Mouse (Mus musculus) frontal cortex, adult (tissue): ENCODE data around the gene Serinc5.
"Not testable (repeated sequence)": the region's sequence is repeated elsewhere in the genome, so short reads cannot be mapped to it uniquely, and the experiment has no call there.

Experiments used
- ATAC-seq: cut with Nextera tagmentation; 2 replicates; pipeline ENCODE4 v1.9.2; 2017; ENCODE audit warnings: mild to moderate bottlenecking, moderate library complexity, mixed read lengths; ENCODE audit not compliant: low TSS enrichment

The Serinc5 gene

DNA sequence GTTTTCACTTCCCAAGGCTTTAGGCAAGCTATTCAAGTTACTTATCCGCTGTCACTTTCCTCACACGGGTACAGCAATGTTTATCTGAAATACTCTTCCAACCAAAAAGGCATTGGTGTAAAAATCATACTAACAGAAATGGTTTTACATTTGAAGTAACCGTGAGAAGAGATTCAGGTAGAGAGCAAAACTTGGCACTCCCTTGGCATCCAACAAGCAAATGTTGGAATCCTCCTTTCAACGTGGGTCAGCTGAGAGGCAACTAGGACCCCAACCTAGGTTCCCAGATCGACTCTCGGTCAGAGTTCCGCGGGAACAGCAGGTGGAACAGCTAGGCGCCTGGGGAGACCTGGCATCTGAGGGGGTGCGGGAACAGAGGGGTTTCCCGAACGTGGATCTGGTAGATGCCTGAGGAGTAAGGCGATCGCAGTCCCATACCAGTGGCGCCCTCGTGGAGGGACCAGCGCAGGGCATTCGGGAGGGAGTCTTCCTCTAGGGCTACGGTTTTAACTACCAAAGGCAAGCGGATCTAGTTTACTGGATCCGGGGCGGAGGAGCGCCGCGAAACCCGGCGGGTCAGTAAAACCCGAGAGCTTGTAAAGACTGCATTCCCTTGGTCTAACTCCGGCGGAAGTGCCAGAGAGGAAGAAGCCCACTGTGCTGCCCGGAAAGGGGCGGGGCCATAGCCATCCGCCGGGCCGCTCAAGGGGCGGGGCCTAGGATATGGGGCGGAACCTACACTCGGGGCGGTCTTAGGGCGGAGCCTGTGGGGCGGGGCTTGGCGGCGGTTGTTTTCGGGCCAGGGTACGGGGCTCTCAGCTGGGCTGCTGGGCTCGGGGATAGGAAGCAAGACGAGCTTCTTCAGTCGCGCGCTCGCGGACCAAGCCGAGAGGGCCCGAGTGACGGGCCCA lies at the start of gene Serinc5:
Gene Serinc5 (plus strand): TSS at position 781 of the 911 bp plus-strand sequence.
- peak; percentile 87 for ATAC-seq

- no peak for ATAC-seq
Observed at GRCm38 (mm10) chr13:92576072-92576471, 34.8 kb upstream of the Serinc5 start, which contains the start of gene Spz1. TSS of gene Spz1 (minus strand) at chr13:92576172.

GRCm38 (mm10) chr13:92576688-92577087 lies 34.2 kb upstream of the Serinc5 start:
- ATAC-seq = no peak

GRCm38 (mm10) chr13:92578210-92578609 lies 32.7 kb upstream of the Serinc5 start:
- no peak for ATAC-seq

- peak; percentile 86 for ATAC-seq
Observed at GRCm38 (mm10) chr13:92580220-92581043, 30.5 kb upstream of the Serinc5 start.

- no peak for ATAC-seq
Observed at GRCm38 (mm10) chr13:92584094-92584717, 26.7 kb upstream of the Serinc5 start.

DNA sequence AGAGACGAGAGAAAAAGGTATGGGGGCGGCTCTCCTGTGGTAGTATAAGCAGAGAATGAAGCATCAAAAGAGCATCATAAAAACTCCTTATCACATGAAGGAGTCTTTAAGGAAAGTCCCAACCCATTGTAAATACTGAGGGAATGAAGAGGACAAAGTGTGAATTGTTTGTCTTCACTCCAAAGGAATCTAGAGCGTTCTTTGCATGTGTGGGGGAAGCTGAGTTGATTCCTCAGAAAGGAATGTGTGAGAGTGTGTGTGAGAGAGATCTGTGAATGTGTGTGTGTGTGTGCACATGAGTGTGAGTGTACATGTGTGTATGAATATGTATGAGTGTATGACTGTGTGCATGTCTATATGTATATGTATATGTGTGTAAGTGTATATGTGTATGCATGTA lies 22.2 kb upstream of the Serinc5 start:
- no peak for ATAC-seq

- no peak for ATAC-seq
Observed at GRCm38 (mm10) chr13:92589255-92589654, 21.6 kb upstream of the Serinc5 start.

- ATAC-seq = no peak
Observed at GRCm38 (mm10) chr13:92591225-92591624, 19.7 kb upstream of the Serinc5 start.

DNA sequence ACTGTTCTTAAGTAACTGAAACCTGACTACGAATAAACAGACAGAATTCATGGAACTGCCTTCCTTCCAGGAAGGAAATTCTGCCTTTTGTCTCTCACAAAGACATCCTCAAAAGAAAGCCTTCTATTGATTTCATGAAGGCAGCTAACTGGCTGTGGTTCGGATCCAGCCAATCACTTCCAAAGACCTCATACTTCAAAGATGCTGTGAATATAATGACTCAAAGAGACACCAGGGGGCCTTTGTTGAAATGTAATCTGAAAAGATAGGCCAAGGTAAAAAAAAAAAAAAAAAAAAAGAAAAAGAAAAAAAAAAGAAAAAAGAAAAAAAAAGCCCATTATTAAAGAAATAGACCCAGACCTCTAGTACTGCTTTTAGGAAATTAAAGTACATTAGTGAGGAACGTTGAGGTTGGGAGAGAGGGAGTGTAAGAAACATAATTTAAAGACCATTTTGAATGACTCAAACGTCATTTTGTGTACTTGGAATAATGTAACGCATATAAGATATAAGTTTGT lies 18.6 kb upstream of the Serinc5 start:
- no peak for ATAC-seq

DNA sequence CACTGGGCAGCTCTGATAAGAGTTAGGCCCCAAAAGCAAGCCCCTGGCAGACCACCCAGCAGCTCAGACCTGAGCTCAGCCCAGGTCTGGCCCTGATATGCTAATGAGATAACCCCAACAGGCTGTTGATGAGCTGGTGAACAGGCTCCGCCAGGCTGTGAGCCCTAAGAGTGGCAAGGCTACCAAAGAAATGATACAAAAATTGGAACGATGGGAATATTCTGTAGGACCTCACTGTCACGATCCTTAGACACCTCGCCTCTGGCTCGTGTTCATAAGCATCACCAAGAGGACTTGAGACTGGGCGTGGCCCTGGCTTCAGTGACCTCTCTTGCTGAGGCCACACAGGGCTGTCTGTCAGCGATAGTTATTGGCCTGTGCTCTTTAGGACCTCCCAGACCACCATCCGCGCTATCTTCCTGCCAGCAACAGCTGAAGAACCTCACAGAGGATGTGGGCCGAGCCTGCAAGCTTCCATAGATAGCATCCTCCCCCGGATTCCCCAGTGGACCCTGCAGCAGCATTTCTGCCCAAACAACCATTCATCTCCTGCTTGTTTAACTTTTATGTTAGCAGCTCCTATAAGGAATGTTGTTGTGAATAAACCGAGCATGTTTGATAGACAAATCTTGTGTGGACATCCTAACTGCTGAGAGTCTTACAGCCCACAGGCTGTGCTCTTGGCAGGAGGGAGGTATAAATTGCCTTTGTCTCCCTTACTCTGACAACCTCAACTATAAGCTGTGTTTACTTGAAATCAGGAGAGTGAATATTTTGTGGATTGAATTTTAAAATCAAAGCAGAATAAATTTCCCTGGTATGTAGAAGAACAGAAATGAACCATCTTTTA lies 17.9 kb upstream of the Serinc5 start:
- ATAC-seq = peak; percentile 85

DNA sequence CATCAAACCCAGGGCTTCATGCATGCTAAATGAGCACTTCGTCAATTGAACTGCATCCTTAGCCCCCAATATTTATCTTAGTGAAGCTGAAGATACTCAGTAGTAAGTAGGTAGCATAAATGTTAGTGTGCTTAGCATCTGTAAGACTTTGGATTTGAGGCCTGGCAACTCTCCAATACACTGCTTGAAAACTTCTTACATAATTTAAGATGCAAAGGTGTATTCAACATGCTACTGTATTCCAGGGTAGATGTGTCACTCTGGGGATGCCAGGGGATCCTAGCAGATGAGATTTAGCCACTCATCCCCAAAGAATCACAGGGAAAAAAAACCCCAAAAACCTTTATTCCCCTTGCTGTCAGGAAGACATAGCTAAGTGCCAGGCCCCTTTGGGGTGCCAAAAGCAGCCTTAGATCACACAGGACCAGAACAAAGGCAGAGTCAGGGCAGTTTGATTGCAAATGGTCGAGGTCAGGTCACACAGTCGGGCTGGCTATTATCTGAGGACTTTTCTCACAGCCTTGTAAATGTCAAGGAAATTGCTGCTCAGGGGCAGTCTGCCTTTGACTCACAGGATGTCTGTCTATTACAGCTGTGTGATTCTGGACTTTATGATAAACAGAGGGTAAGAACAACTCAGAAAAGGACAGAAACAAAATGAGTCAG lies 17.0 kb upstream of the Serinc5 start:
- ATAC-seq = no peak

GRCm38 (mm10) chr13:92594481-92594880 lies 16.4 kb upstream of the Serinc5 start:
- ATAC-seq = no peak

DNA sequence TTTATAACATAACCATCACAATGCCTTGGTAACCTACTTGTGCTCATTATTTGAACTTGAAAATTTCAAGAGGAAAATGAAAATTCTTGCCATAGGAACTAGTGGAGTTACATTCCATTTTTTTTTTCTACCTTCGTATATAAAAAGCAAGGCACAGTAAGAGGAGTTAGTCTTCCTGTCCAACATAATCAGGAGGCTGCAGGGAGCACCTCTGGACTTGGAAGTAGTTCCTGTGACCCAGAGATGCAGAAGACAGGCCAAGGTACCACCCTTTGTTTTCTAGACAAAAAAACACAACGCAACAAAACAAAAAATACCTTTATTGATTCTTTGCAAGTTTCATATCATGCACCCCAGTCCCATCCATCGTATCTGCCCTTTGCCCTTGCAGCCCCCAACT lies 16.0 kb upstream of the Serinc5 start:
- no peak for ATAC-seq

- no peak for ATAC-seq
Observed at GRCm38 (mm10) chr13:92595424-92595823, 15.5 kb upstream of the Serinc5 start.

GRCm38 (mm10) chr13:92605306-92605705 lies 5.6 kb upstream of the Serinc5 start:
- not testable (repeated sequence) for ATAC-seq

- ATAC-seq = peak; percentile 35
Observed at GRCm38 (mm10) chr13:92609486-92610310, 1.2 kb upstream of the Serinc5 start.

DNA sequence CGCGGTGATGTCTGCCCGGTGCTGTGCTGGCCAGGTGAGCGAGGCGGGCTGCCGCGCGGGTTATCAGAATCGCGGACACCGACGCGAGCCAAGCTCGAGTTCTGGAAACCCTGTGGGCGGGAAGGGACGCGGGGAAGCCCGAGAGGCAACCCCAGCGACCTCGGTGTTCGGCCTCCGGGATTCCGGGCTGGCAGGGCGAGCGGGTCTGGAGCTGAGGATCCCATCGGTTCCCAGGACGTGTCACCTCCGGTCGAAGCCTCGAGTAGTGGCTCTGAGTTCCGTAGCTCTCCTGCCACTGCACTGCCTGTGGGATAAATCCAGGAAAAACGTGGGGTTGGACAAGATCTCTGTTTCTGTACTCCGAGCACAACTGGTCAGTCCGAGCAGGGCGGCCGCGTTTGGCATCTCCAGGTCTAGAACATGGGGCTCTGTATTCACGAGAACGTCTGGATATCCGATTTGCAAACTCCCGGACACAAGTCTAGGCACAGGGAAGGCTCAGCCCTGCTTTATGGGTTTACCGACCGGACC lies 428 bp downstream of the Serinc5 start:
- ATAC-seq = peak; percentile 11

- no peak for ATAC-seq
Observed at GRCm38 (mm10) chr13:92611917-92612316, 1.0 kb downstream of the Serinc5 start.
